Mouse (Mus musculus) kidney, postnatal 0 days (tissue): ENCODE data around the gene Creb3l1. TPM values are rescaled to one million over a fixed set of nuclear protein-coding genes. Genes with fewer than 3 reads are reported as not detected.

Experiments
- ATAC-seq: fragments of 200-750 bp; cut with Nextera tagmentation; replicated peaks from 2 replicates; pipeline ENCODE4 v1.8.0; 2017; ENCODE audit warnings: low read depth, moderate number of reproducible peaks, moderate TSS enrichment, moderate library complexity; ENCODE audit not compliant: low FRiP score
- DNase-seq: peaks from one replicate; pipeline ENCODE4 v3.0.0-alpha.2; 2016; ENCODE audit warnings: low spot score
- H3K27ac ChIP-seq: fragments of 300-500 bp; sonication (generic); 2 replicates; pipeline ENCODE4 v1.5.1; 2014; ENCODE audit warnings: mild to moderate bottlenecking
- H3K27me3 ChIP-seq: fragments of 300-500 bp; sonication (generic); 2 replicates; pipeline ENCODE4 v1.6.1; 2014; ENCODE audit warnings: low read length, mixed read lengths; ENCODE audit not compliant: insufficient read depth
- H3K36me3 ChIP-seq: fragments of 300-500 bp; sonication (generic); 2 replicates; pipeline ENCODE4 v1.6.1; 2014; ENCODE audit warnings: low read length, mixed read lengths; ENCODE audit not compliant: insufficient read depth
- H3K4me1 ChIP-seq: fragments of 300-500 bp; sonication (generic); replicated peaks from 2 replicates; pipeline ENCODE4 v1.6.1; 2014; ENCODE audit warnings: antibody characterized with exemption, low read length, mixed read lengths; ENCODE audit not compliant: insufficient read depth
- H3K4me2 ChIP-seq: fragments of 300-500 bp; sonication (generic); 2 replicates; pipeline ENCODE4 v1.6.1; 2014; ENCODE audit warnings: mild to moderate bottlenecking, low read length, moderate library complexity, mixed read lengths
- H3K4me3 ChIP-seq: fragments of 300-500 bp; sonication (generic); replicated peaks from 2 replicates; pipeline ENCODE4 v1.5.1; 2014; ENCODE audit warnings: low read depth, low read length
- H3K9ac ChIP-seq: fragments of 300-500 bp; sonication (generic); 2 replicates; pipeline ENCODE4 v1.6.1; 2014; ENCODE audit warnings: low read depth, low read length
- H3K9me3 ChIP-seq: fragments of 300-500 bp; sonication (generic); replicated peaks from 2 replicates; pipeline ENCODE4 v1.6.1; 2016; ENCODE audit warnings: low read length, inconsistent platforms, mixed read lengths
- CTCF ChIP-seq: IDR thresholded peaks from 2 replicates; pipeline ENCODE4 v1.5.1; 2016; ENCODE audit warnings: antibody characterized with exemption, low read depth, mild to moderate bottlenecking, moderate library complexity
- WGBS: fragments of 180-500 bp; shearing (Covaris S2); extraction: QIAGEN DNeasy Blood & Tissue Kit; methylation state at CpG from one replicate; pipeline ENCODE4 v1.1.7; 2014; 5-methylcytosine and 5-hydroxymethylcytosine counted together
- polyA plus RNA-seq: library from polyadenylated mRNA; unstranded; fragments of >200 nt; fragmentation: Nextera tagmentation; extraction: Ambion mirVana; gene quantifications from 2 replicates; pipeline ENCODE4 v1.2.1, GENCODE M21; 2015

The Creb3l1 gene
- polyA plus RNA-seq, 1 experiment from 2014 or later: 9.3 TPM

DNA sequence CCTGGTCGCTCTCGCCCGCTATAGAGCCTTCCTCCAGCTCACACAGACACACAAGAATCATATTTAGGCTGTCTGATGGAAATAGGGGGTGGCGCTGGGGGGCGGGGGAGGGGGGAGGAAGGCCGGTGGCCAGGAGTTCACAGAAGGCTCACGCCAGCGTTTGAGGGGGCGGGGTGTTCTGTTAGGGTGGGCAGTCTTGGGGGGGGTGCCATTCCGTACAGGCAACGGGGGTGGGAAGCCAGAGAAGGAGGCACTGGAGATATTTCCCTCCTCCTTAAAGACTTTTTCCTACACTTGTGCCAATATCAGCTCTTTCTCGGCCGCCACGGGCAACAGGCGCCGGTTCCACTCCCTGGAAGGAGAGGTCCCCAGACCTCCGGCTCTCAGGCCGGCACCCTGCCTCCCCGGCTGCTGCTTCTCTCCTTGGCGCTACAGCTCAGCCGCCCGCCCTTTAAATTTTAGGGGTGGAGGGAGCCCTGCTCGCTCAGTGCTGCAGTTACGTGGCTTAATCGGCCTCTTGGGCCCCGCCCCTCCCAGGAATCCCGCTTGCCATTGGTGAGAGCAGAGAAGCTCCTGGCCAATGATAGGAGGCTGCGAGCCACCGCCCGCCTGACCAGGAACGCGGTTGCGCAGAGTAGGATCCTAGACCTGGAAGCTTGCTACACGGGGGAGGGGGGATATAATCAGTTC, 16.2 kb downstream of the Creb3l1 start:
- DNase-seq: peak; percentile 98
- Histone ChIP-seq H3K9me3 (no peaks in the 10 kb centered on the region), H3K4me2 (peak overlapping the region; percentile 92), H3K9ac (peak overlapping the region; percentile 66), H3K27ac (peak overlapping the region; percentile 89), H3K4me3 (peak overlapping the region; percentile 50), H3K27me3 (no peaks in the 10 kb centered on the region), H3K36me3 (no peaks in the 10 kb centered on the region), H3K4me1 (peaks cover 29% of the 10 kb centered on the region)
- ATAC-seq: peak; percentile 96
- whole genome bisulfite sequencing: under 1% methylated on average over 31 of the region's 34 CpGs
- TF ChIP-seq CTCF: no peak

DNA sequence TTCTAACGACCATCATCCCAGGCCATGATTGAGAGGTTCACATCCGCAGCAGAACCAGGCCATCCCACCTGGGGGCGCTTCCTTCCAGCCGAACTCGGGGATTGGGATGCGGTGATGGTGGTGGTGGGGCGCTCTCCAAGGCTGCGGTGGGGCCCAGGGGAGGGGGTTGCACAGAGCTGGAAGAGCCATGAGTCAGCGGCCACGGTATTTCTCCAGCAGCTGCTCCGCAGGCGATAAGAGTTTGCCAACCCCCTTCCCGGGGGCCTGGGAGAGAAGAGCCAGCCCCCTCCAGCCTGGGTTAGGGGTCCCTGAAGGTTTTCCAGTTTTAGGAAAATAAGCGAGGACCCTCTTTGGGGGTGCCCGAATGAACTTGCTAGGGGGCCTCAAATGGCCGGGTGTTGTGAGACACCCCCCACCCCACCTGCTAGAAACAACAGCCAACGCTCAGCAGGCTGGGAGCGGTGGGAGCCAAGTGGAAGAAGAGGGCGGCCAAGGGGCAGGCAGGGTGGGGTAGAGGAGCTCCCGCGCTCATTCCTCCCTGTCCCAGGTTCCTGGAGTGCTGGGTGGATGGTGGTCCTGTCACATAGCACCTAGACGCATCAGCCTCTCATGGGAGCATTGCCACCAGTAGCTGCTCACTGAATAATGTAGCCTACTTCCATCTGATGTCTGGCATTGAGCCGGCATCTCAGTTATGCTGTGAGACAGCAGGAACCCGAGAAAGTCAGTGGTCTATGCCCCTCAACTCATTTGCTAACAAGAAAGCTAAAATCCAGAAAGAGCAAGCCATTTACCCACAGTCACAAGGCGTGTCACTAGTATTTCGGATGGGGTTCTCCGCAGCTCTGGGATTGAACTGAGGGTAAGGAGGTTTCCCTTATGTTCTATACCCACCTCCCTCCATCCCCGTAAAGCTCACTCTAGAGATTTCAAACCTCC, 17.1 kb downstream of the Creb3l1 start:
- Histone ChIP-seq H3K36me3 (no peaks in the 10 kb centered on the region), H3K27me3 (no peaks in the 10 kb centered on the region), H3K4me1 (peaks cover 21% of the 10 kb centered on the region), H3K4me3 (peak overlapping the region; percentile 50), H3K27ac (peak overlapping the region; percentile 89), H3K9me3 (no peaks in the 10 kb centered on the region), H3K9ac (peak overlapping the region; percentile 66; the same call in 1 of the 2 replicates), H3K4me2 (peak overlapping the region; percentile 92)
- ATAC-seq (no peak; the same call in 1 of the 2 replicates), DNase-seq (peak; percentile 79)
- WGBS: 2% methylated on average over 28 of the region's 28 CpGs
- peak; percentile 68 for TF ChIP-seq CTCF

GRCm38 (mm10) chr2:92006491-92006890, 17.8 kb downstream of the Creb3l1 start:
- TF ChIP-seq CTCF: no peak
- Histone ChIP-seq H3K27ac (no peak overlapping the region), H3K27me3 (no peaks in the 10 kb centered on the region)

GRCm38 (mm10) chr2:92004617-92005016, 19.7 kb downstream of the Creb3l1 start:
- no peak overlapping the region for H3K27ac ChIP-seq
- no peak for ATAC-seq
- WGBS: 67% methylated on average over 7 of the region's 7 CpGs

More at GRCm38 (mm10) chr2:92006491-92006890, 17.8 kb downstream of the Creb3l1 start:
- Histone ChIP-seq H3K9ac (no peak overlapping the region), H3K9me3 (no peaks in the 10 kb centered on the region), H3K4me2 (peak overlapping the region; percentile 92), H3K4me1 (peaks cover 17% of the 10 kb centered on the region), H3K4me3 (no peak overlapping the region), H3K36me3 (no peaks in the 10 kb centered on the region)
- WGBS: 39% methylated on average over 6 of the region's 6 CpGs
- ATAC-seq (no peak), DNase-seq (no peak)

GRCm38 (mm10) chr2:91997905-91998608, 26.2 kb downstream of the Creb3l1 start:
- Histone ChIP-seq H3K27me3 (no peaks in the 10 kb centered on the region), H3K27ac (no peak overlapping the region), H3K9me3 (no peaks in the 10 kb centered on the region), H3K9ac (no peak overlapping the region), H3K4me2 (no peak overlapping the region), H3K4me1 (no peaks in the 10 kb centered on the region), H3K4me3 (no peak overlapping the region), H3K36me3 (no peaks in the 10 kb centered on the region)
- DNase-seq (no peak), ATAC-seq (no peak)
- 84% methylated on average over 16 of the region's 16 CpGs for WGBS
- TF ChIP-seq CTCF: no peak

More at GRCm38 (mm10) chr2:92004617-92005016, 19.7 kb downstream of the Creb3l1 start:
- no peaks in the 10 kb centered on the region for H3K9me3 ChIP-seq
- H3K9ac ChIP-seq: no peak overlapping the region
- no peak for DNase-seq
- H3K36me3 ChIP-seq: no peaks in the 10 kb centered on the region
- TF ChIP-seq CTCF: no peak
- no peaks in the 10 kb centered on the region for H3K27me3 ChIP-seq
- H3K4me3 ChIP-seq: no peak overlapping the region
- H3K4me1 ChIP-seq: peaks cover 17% of the 10 kb centered on the region
- no peak overlapping the region for H3K4me2 ChIP-seq

DNA sequence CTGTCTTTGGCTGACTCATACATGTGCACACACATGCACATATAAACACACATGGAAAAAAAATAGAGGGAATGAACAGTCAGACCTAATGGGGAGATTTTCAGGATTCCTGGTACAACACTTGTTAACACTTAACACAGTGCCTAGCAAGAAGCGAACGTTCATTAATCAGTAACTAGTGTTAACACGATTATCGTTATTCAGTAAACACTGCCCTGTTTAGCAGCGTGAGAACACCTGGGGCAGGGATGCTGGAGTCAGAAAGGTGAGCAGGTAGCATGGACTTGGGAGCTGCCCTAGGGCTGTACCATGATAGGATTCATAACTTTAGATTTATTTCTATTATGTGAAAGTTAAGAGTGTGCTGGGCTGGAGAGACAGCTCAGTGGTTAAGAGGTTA, 28.3 kb downstream of the Creb3l1 start:
- WGBS: 68% methylated on average over 5 of the region's 5 CpGs
- peak; percentile 72 for ATAC-seq

More for the DNA sequence above, 28.3 kb downstream of the Creb3l1 start:
- Histone ChIP-seq H3K9me3 (no peaks in the 10 kb centered on the region), H3K4me2 (no peak overlapping the region), H3K36me3 (no peaks in the 10 kb centered on the region), H3K27me3 (no peaks in the 10 kb centered on the region), H3K4me3 (no peak overlapping the region), H3K4me1 (no peaks in the 10 kb centered on the region), H3K9ac (no peak overlapping the region), H3K27ac (no peak overlapping the region)
- no peak for TF ChIP-seq CTCF
- DNase-seq: peak; percentile 46
